Mouse (Mus musculus) adrenal gland, postnatal 4 days (tissue): ENCODE data around the gene Dab1. TPM values are rescaled to one million over a fixed set of nuclear protein-coding genes. Genes with fewer than 3 reads are reported as not detected.

Experiments
- DNase-seq, 2 experiments: peaks; one replicate each; pipeline ENCODE4 v3.0.0; 2021 to 2022; ENCODE audit warnings: low spot score in 2 of 2, mixed read lengths in 2 of 2
- total RNA-seq, 2 experiments: library from RNA; stranded (reverse); gene quantifications; 2 replicates each; pipeline ENCODE4 v1.2.3; 2021

Dab1 gene
- total RNA-seq, 2 experiments from 2014 or later, result 2.1 to 4.3 TPM

GRCm38 (mm10) chr4:104077771-104078170 lies 458.6 kb downstream of the Dab1 start:
- DNase-seq, result no peak

- no peak for DNase-seq
These were observed 487.1 kb downstream of the Dab1 start for GRCm38 (mm10) chr4:104106299-104106698.

- no peak for DNase-seq
These were observed 492.5 kb downstream of the Dab1 start for GRCm38 (mm10) chr4:104111614-104112013.

GRCm38 (mm10) chr4:104113209-104114005 lies 494.2 kb downstream of the Dab1 start:
- DNase-seq, result no peak

GRCm38 (mm10) chr4:104114006-104114361 lies 494.8 kb downstream of the Dab1 start:
- no peak for DNase-seq

- DNase-seq, result no peak
These were observed 500.9 kb downstream of the Dab1 start for GRCm38 (mm10) chr4:104120108-104120507.

GRCm38 (mm10) chr4:104121959-104122358 lies 502.8 kb downstream of the Dab1 start:
- no peak for DNase-seq

GRCm38 (mm10) chr4:104122364-104122763 lies 503.2 kb downstream of the Dab1 start:
- no peak for DNase-seq

GRCm38 (mm10) chr4:104153637-104154036 lies 534.5 kb downstream of the Dab1 start:
- no peak for DNase-seq

- DNase-seq, result no peak
These were observed 558.9 kb downstream of the Dab1 start for GRCm38 (mm10) chr4:104178067-104178466.

- no peak for DNase-seq
These were observed 567.2 kb downstream of the Dab1 start for GRCm38 (mm10) chr4:104186311-104186710.

- no peak for DNase-seq
These were observed 579.5 kb downstream of the Dab1 start for GRCm38 (mm10) chr4:104198635-104199034.

GRCm38 (mm10) chr4:104201686-104202085 lies 582.5 kb downstream of the Dab1 start:
- no peak for DNase-seq

GRCm38 (mm10) chr4:104204047-104204446 lies 584.9 kb downstream of the Dab1 start:
- DNase-seq, result no peak

GRCm38 (mm10) chr4:104206639-104207038 lies 587.5 kb downstream of the Dab1 start:
- DNase-seq, result no peak

- no peak for DNase-seq
These were observed 589.9 kb downstream of the Dab1 start for GRCm38 (mm10) chr4:104209081-104209480.

- no peak for DNase-seq
These were observed 591.6 kb downstream of the Dab1 start for GRCm38 (mm10) chr4:104210796-104211195.

- no peak for DNase-seq
These were observed 592.6 kb downstream of the Dab1 start for GRCm38 (mm10) chr4:104211531-104212455.

GRCm38 (mm10) chr4:104214724-104215123 lies 595.6 kb downstream of the Dab1 start:
- no peak for DNase-seq

- DNase-seq, result no peak
These were observed 598.2 kb downstream of the Dab1 start for GRCm38 (mm10) chr4:104217336-104217735.

- DNase-seq, result no peak
These were observed 599.6 kb downstream of the Dab1 start for GRCm38 (mm10) chr4:104218765-104219164.

- no peak for DNase-seq
These were observed 600.9 kb downstream of the Dab1 start for GRCm38 (mm10) chr4:104220099-104220498.
